Mouse (Mus musculus): ENCODE measurements around the gene Hira. TPM values are rescaled to one million over a fixed set of nuclear protein-coding genes. Genes with fewer than 3 reads are reported as not detected.

Gene Hira
- polyA plus RNA-seq, 1 experiment, result 15.0 TPM

Other genes starting within 250 kb of the Hira start
- gene Sept5, start 247.1 kb upstream of the Hira start, polyA plus RNA-seq (2012; ENCODE audit: insufficient read depth, insufficient read length, missing spikeins), result 3.3 and 7.1 TPM in 2 replicates
- 36.1 and 37.1 TPM in 2 replicates for gene Cldn5, start 100.2 kb upstream of the Hira start, polyA plus RNA-seq (2012; ENCODE audit: insufficient read depth, insufficient read length, missing spikeins)
- 75.6 and 91.2 TPM in 2 replicates for gene Ufd1, start 65.3 kb upstream of the Hira start, polyA plus RNA-seq (2012; ENCODE audit: insufficient read depth, insufficient read length, missing spikeins)
- gene Cdc45, start 65.0 kb upstream of the Hira start, polyA plus RNA-seq (2012; ENCODE audit: insufficient read depth, insufficient read length, missing spikeins), result 4.8 and 5.6 TPM in 2 replicates
- 23.0 and 25.6 TPM in 2 replicates for gene 2510002D24Rik, start 40.5 kb upstream of the Hira start, polyA plus RNA-seq (2012; ENCODE audit: insufficient read depth, insufficient read length, missing spikeins)
- gene Gm28539, start 40.5 kb upstream of the Hira start, polyA plus RNA-seq (2012; ENCODE audit: insufficient read depth, insufficient read length, missing spikeins), result 0.63 TPM in 1 of 2 replicates, not detected in the other
- 90.0 and 124 TPM in 2 replicates for gene Mrpl40, start 175 bp upstream of the Hira start, polyA plus RNA-seq (2012; ENCODE audit: insufficient read depth, insufficient read length, missing spikeins)